ENCODE assay signal across 11 mouse cellular contexts in the genomic region with DNA sequence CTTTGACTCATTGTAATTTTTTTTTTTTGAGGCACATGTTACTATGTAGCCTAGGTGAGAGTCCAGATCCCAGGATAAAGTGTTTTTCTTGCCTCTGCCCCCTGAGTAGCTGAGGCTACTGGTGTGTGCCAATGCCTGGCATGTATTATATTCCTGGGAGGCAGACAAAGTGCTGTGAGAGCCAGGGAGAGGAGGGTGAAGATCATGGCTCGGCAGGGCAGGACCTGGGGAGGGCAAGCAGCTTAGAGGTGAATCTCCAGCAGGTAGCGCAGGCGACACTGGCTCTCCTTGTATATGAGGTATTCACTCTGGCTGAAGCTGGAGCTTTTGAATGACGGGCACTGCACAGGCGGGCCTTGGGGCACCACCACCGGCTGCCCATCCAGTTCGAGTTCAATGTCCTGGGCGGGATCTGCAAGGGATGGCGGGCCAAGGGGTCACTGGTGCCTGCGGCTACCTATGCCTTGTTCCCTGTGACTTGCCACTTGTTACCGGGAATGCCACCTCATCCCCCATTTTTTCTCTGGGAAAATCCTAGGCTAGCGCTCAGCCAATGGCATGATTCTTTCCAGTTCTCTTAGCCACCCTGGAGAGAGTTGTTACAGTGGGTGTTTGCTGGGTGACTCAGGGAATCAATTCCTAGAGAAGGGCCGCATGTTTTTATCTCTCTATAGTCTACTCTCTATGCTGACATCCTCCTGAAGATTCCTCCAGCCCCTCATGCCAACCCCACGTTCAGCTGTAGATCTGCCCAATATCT. TPM values are rescaled to one million over a fixed set of nuclear protein-coding genes. Genes with fewer than 3 reads are reported as not detected.
DNase-seq lines count a peak whose midpoint lies in the region; ATAC-seq lines count a peak whose summit lies in the region.
"Had no signal": no experiment of that assay in that cellular context is flagged by ENCODE, and none has a peak within 500 bp of the region (broad histone marks: within the 10 kb centered on the region; RNA-seq: fewer than 3 reads in every experiment).

No protein-coding gene starts in this region.

- peaks cover 17% of the 10 kb centered on the region; the same call in 1 of the 2 replicates for H3K27me3 ChIP-seq in heart, embryonic 10.5 days (ENCODE audit: insufficient read depth, poor library complexity, severe bottlenecking)
- H3K27me3 ChIP-seq in neural tube, embryonic 12.5 days (replicated peaks) = no peaks in the 10 kb centered on the region
- H3K27me3 ChIP-seq in neural tube, embryonic 15.5 days (replicated peaks) = no peaks in the 10 kb centered on the region
- H3K27me3 ChIP-seq in stomach, embryonic 15.5 days (replicated peaks) = no peaks in the 10 kb centered on the region
- H3K27me3 ChIP-seq in midbrain, embryonic 14.5 days (ENCODE audit: control insufficient read depth, insufficient read depth, low read length) = no peaks in the 10 kb centered on the region

- peak overlapping the region; percentile 17; the same call in 1 of the 2 replicates for H3K4me2 ChIP-seq in neural tube, embryonic 12.5 days (replicated peaks)
- H3K4me2 ChIP-seq in neural tube, embryonic 15.5 days = no peak overlapping the region
- peak overlapping the region; percentile 42 for H3K4me2 ChIP-seq in stomach, embryonic 15.5 days
- H3K4me2 ChIP-seq in midbrain, embryonic 14.5 days (ENCODE audit: low read length) = no peak overlapping the region

- no peak for ATAC-seq in neural tube, embryonic 12.5 days (ENCODE audit: low FRiP score, low read depth)
- ATAC-seq in neural tube, embryonic 15.5 days (ENCODE audit: low FRiP score) = no peak
- no peak for ATAC-seq in stomach, embryonic 15.5 days (ENCODE audit: insufficient read depth, low FRiP score, low read depth)
- no peak for ATAC-seq in midbrain, embryonic 14.5 days (ENCODE audit: low FRiP score, low TSS enrichment)

- no peak overlapping the region for H3K9ac ChIP-seq in neural tube, embryonic 12.5 days
- no peak overlapping the region for H3K9ac ChIP-seq in neural tube, embryonic 15.5 days (replicated peaks)
- no peak overlapping the region for H3K9ac ChIP-seq in stomach, embryonic 15.5 days
- no peak overlapping the region for H3K9ac ChIP-seq in midbrain, embryonic 14.5 days (replicated peaks; ENCODE audit: low read length)

- 62% methylated on average over 14 of the region's 14 CpGs for WGBS in heart, embryonic 10.5 days
- 65% methylated on average over 14 of the region's 14 CpGs for WGBS in neural tube, embryonic 12.5 days
- WGBS in neural tube, embryonic 15.5 days = 67% methylated on average over 14 of the region's 14 CpGs
- WGBS in stomach, embryonic 15.5 days = 67% methylated on average over 14 of the region's 14 CpGs
- 61% methylated on average over 14 of the region's 14 CpGs for WGBS in midbrain, embryonic 14.5 days

- intact Hi-C loops in heart, postnatal 25 days (cut with DNase I) = no loop called here
- intact Hi-C loops in heart, postnatal 14 days (cut with DNase I) = no loop called here

- H3K4me1 ChIP-seq in heart, embryonic 10.5 days = peaks cover 46% of the 10 kb centered on the region
- peaks cover 19% of the 10 kb centered on the region for H3K4me1 ChIP-seq in neural tube, embryonic 12.5 days
- H3K4me1 ChIP-seq in neural tube, embryonic 15.5 days = peaks cover 18% of the 10 kb centered on the region
- H3K4me1 ChIP-seq in stomach, embryonic 15.5 days = peaks cover 36% of the 10 kb centered on the region
- peaks cover 4% of the 10 kb centered on the region; the same call in 1 of the 2 replicates for H3K4me1 ChIP-seq in midbrain, embryonic 14.5 days (ENCODE audit: control insufficient read depth, insufficient read depth, low read length)

- H3K36me3 ChIP-seq in heart, embryonic 10.5 days = no peaks in the 10 kb centered on the region
- H3K36me3 ChIP-seq in neural tube, embryonic 12.5 days = no peaks in the 10 kb centered on the region
- H3K36me3 ChIP-seq in neural tube, embryonic 15.5 days = no peaks in the 10 kb centered on the region
- H3K36me3 ChIP-seq in stomach, embryonic 15.5 days = no peaks in the 10 kb centered on the region
- no peaks in the 10 kb centered on the region for H3K36me3 ChIP-seq in midbrain, embryonic 14.5 days (ENCODE audit: control insufficient read depth, insufficient read depth, low read length)
- H3K36me3 ChIP-seq: G1E had no signal

- no peaks in the 10 kb centered on the region for H3K9me3 ChIP-seq in heart, embryonic 10.5 days
- no peaks in the 10 kb centered on the region for H3K9me3 ChIP-seq in neural tube, embryonic 12.5 days
- no peaks in the 10 kb centered on the region for H3K9me3 ChIP-seq in neural tube, embryonic 15.5 days (replicated peaks)
- H3K9me3 ChIP-seq in stomach, embryonic 15.5 days = no peaks in the 10 kb centered on the region
- no peaks in the 10 kb centered on the region for H3K9me3 ChIP-seq in midbrain, embryonic 14.5 days (ENCODE audit: control insufficient read depth, low read length)
- H3K9me3 ChIP-seq: G1E; megakaryocyte, embryonic 14.5 days had no signal

- DNase-seq in heart, embryonic 10.5 days (ENCODE audit: low spot score) = no peak
- no peak for DNase-seq in heart, postnatal 25 days (ENCODE audit: low spot score)
- peak; percentile 1 to 2 for DNase-seq in heart, postnatal 14 days
- DNase-seq in midbrain, embryonic 14.5 days = no peak
- no peak for DNase-seq in urinary bladder, adult 18-20 months (ENCODE audit: low spot score in 2 of 2)

- H3K27ac ChIP-seq in heart, embryonic 10.5 days = peak overlapping the region; percentile 76
- no peak overlapping the region for H3K27ac ChIP-seq in neural tube, embryonic 12.5 days
- no peak overlapping the region for H3K27ac ChIP-seq in neural tube, embryonic 15.5 days (replicated peaks)
- H3K27ac ChIP-seq in stomach, embryonic 15.5 days = no peak overlapping the region
- H3K27ac ChIP-seq in midbrain, embryonic 14.5 days (replicated peaks; ENCODE audit: low read depth, low read length) = no peak overlapping the region

- H3K4me3 ChIP-seq in heart, embryonic 10.5 days = peak overlapping the region; percentile 44
- H3K4me3 ChIP-seq in neural tube, embryonic 12.5 days = no peak overlapping the region
- no peak overlapping the region for H3K4me3 ChIP-seq in neural tube, embryonic 15.5 days (replicated peaks)
- no peak overlapping the region for H3K4me3 ChIP-seq in stomach, embryonic 15.5 days (replicated peaks)
- no peak overlapping the region for H3K4me3 ChIP-seq in midbrain, embryonic 14.5 days (replicated peaks; ENCODE audit: low read depth, low read length)
- H3K4me3 ChIP-seq: megakaryocyte, embryonic 14.5 days had no signal

RNA-seq across cellular contexts. Expression of a gene that starts 4.6 kb away (rescaled TPM):
- 51.3 and 74.6 TPM in 2 replicates for polyA plus RNA-seq in heart, embryonic 10.5 days (2016; fragmentation: Nextera tagmentation; extraction: Ambion mirVana)
- total RNA-seq in heart, postnatal 25 days (2021) = 10 to 100 TPM; 19.7 to 23.5 TPM
- polyA plus RNA-seq in neural tube, embryonic 12.5 days (2016; fragmentation: Nextera tagmentation; extraction: Ambion mirVana) = 48.8 and 51.0 TPM in 2 replicates
- 46.4 and 47.8 TPM in 2 replicates for polyA plus RNA-seq in neural tube, embryonic 15.5 days (2015; fragmentation: Nextera tagmentation; extraction: Ambion mirVana)
- 10 to 100 TPM; 19.3 to 20.3 TPM for total RNA-seq in heart, postnatal 14 days (2021)
- polyA plus RNA-seq in stomach, embryonic 15.5 days (2015; fragmentation: Nextera tagmentation; extraction: Ambion mirVana) = 44.3 and 46.5 TPM in 2 replicates
- polyA plus RNA-seq in midbrain, embryonic 14.5 days (2014; fragmentation: Nextera tagmentation; extraction: Ambion mirVana) = 41.0 and 41.2 TPM in 2 replicates

RNA-seq across cellular contexts. Expression of a gene that starts 5.4 kb away (rescaled TPM):
- polyA plus RNA-seq in heart, embryonic 10.5 days (2016; fragmentation: Nextera tagmentation; extraction: Ambion mirVana) = 0.14 and 0.35 TPM in 2 replicates
- total RNA-seq in heart, postnatal 25 days (2021) = not detected
- polyA plus RNA-seq in neural tube, embryonic 12.5 days (2016; fragmentation: Nextera tagmentation; extraction: Ambion mirVana) = 0.52 and 0.66 TPM in 2 replicates
- polyA plus RNA-seq in neural tube, embryonic 15.5 days (2015; fragmentation: Nextera tagmentation; extraction: Ambion mirVana) = 1.1 and 1.4 TPM in 2 replicates
- total RNA-seq in heart, postnatal 14 days (2021) = under 1 TPM in 1 of 2 experiments, not detected in 1; 0.10 TPM
- polyA plus RNA-seq in stomach, embryonic 15.5 days (2015; fragmentation: Nextera tagmentation; extraction: Ambion mirVana) = 0.19 and 0.42 TPM in 2 replicates
- polyA plus RNA-seq in midbrain, embryonic 14.5 days (2014; fragmentation: Nextera tagmentation; extraction: Ambion mirVana) = 0.93 and 1.00 TPM in 2 replicates
- total RNA-seq: G1E; hematopoietic stem cell, adult 5-6 weeks had no signal
- polyA plus RNA-seq: G1E had no signal

RNA-seq across cellular contexts. Expression of a gene that starts 5.6 kb away (rescaled TPM):
- 1.4 and 1.7 TPM in 2 replicates for polyA plus RNA-seq in heart, embryonic 10.5 days (2016; fragmentation: Nextera tagmentation; extraction: Ambion mirVana)
- 10 to 100 TPM; 30.1 to 33.5 TPM for total RNA-seq in heart, postnatal 25 days (2021)
- 0.78 and 2.2 TPM in 2 replicates for polyA plus RNA-seq in neural tube, embryonic 12.5 days (2016; fragmentation: Nextera tagmentation; extraction: Ambion mirVana)
- polyA plus RNA-seq in neural tube, embryonic 15.5 days (2015; fragmentation: Nextera tagmentation; extraction: Ambion mirVana) = 0.86 and 3.6 TPM in 2 replicates
- total RNA-seq in heart, postnatal 14 days (2021) = 10 to 100 TPM; 18.1 to 19.0 TPM
- 2.9 and 3.7 TPM in 2 replicates for polyA plus RNA-seq in stomach, embryonic 15.5 days (2015; fragmentation: Nextera tagmentation; extraction: Ambion mirVana)
- 0.28 and 0.76 TPM in 2 replicates for polyA plus RNA-seq in midbrain, embryonic 14.5 days (2014; fragmentation: Nextera tagmentation; extraction: Ambion mirVana)

RNA-seq across cellular contexts. Expression of a gene that starts 18.1 kb away (rescaled TPM):
- polyA plus RNA-seq in heart, embryonic 10.5 days (2016; fragmentation: Nextera tagmentation; extraction: Ambion mirVana) = 135 and 186 TPM in 2 replicates
- 10 to 100 TPM; 70.7 to 81.8 TPM for total RNA-seq in heart, postnatal 25 days (2021)
- 358 and 362 TPM in 2 replicates for polyA plus RNA-seq in neural tube, embryonic 12.5 days (2016; fragmentation: Nextera tagmentation; extraction: Ambion mirVana)
- polyA plus RNA-seq in neural tube, embryonic 15.5 days (2015; fragmentation: Nextera tagmentation; extraction: Ambion mirVana) = 185 and 222 TPM in 2 replicates
- 10 to 100 TPM; 62.4 to 68.8 TPM for total RNA-seq in heart, postnatal 14 days (2021)
- 51.8 and 58.9 TPM in 2 replicates for polyA plus RNA-seq in stomach, embryonic 15.5 days (2015; fragmentation: Nextera tagmentation; extraction: Ambion mirVana)
- 219 and 247 TPM in 2 replicates for polyA plus RNA-seq in midbrain, embryonic 14.5 days (2014; fragmentation: Nextera tagmentation; extraction: Ambion mirVana)

RNA-seq across cellular contexts. Expression of a gene that starts 23.7 kb away (rescaled TPM):
- 42.0 and 46.2 TPM in 2 replicates for polyA plus RNA-seq in heart, embryonic 10.5 days (2016; fragmentation: Nextera tagmentation; extraction: Ambion mirVana)
- 10 to 100 TPM; 20.2 to 21.3 TPM for total RNA-seq in heart, postnatal 25 days (2021)
- 34.6 and 38.0 TPM in 2 replicates for polyA plus RNA-seq in neural tube, embryonic 12.5 days (2016; fragmentation: Nextera tagmentation; extraction: Ambion mirVana)
- 73.2 and 77.0 TPM in 2 replicates for polyA plus RNA-seq in neural tube, embryonic 15.5 days (2015; fragmentation: Nextera tagmentation; extraction: Ambion mirVana)
- total RNA-seq in heart, postnatal 14 days (2021) = 10 to 100 TPM; 21.9 to 22.0 TPM
- polyA plus RNA-seq in stomach, embryonic 15.5 days (2015; fragmentation: Nextera tagmentation; extraction: Ambion mirVana) = 48.6 and 48.7 TPM in 2 replicates
- 51.2 and 68.8 TPM in 2 replicates for polyA plus RNA-seq in midbrain, embryonic 14.5 days (2014; fragmentation: Nextera tagmentation; extraction: Ambion mirVana)

Comparison
In these comparisons a context has a peak if more than half of its experiments do, and no peak if none do; other contexts are left out.
1. DNase-seq: peak in heart, postnatal 14 days (2 of 2); none in heart, embryonic 10.5 days (single experiment), heart, postnatal 25 days (single experiment), midbrain, embryonic 14.5 days (single experiment) and urinary bladder, adult 18-20 months (0 of 2).
2. H3K4me2 ChIP-seq: peak in neural tube, embryonic 12.5 days (single experiment) and stomach, embryonic 15.5 days (single experiment); none in neural tube, embryonic 15.5 days (single experiment) and midbrain, embryonic 14.5 days (single experiment).